In the genomic region with DNA sequence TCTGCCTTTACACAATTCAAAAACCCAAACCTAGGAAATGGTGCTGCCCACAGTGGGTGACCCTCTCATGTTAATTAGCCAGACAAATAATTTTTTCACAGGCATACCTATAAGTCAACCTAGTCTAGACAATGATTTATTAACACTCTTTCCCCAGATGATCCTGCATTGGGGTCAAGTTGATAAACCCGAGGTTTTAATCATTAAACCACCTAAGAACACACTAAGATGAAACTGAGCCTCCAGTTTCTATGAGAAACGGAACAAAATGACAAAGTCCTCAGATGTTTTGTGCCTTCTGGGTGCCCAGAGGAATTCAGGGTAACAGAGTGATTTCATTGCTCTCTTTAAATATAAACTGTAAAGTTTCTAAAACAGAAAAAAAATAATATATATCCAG, we compare ENCODE assay signal across 26 mouse cellular contexts. TPM values are rescaled to one million over a fixed set of nuclear protein-coding genes. Genes with fewer than 3 reads are reported as not detected.
"Had no signal": no experiment of that assay in that cellular context is flagged by ENCODE, and none has a peak within 500 bp of the region (broad histone marks: within the 10 kb centered on the region; RNA-seq: fewer than 3 reads in every experiment).

No protein-coding gene starts in this region.

- H3K4me2 ChIP-seq: heart, embryonic 12.5 days; hindbrain, embryonic 12.5 days; hindbrain, embryonic 14.5 days; intestine, embryonic 15.5 days; limb, embryonic 12.5 days; liver, embryonic 13.5 days; liver, embryonic 15.5 days had no signal

- H3K27me3 ChIP-seq: heart, embryonic 12.5 days; hindbrain, embryonic 12.5 days; intestine, embryonic 15.5 days; limb, embryonic 12.5 days; liver, embryonic 13.5 days; liver, embryonic 15.5 days had no signal

- H3K9me3 ChIP-seq: heart, embryonic 10.5 days; intestine, embryonic 15.5 days; limb, embryonic 10.5 days; liver, embryonic 13.5 days; liver, embryonic 15.5 days had no signal

- H3K9ac ChIP-seq: heart, embryonic 12.5 days; hindbrain, embryonic 12.5 days; hindbrain, embryonic 14.5 days; intestine, embryonic 15.5 days; limb, embryonic 12.5 days; liver, embryonic 13.5 days; liver, embryonic 15.5 days; liver, postnatal 0 days had no signal

- DNase-seq: gastrocnemius, adult 2 months; gastrocnemius, postnatal 10 days; gastrocnemius, postnatal 25 days; heart, adult 18-20 months; heart, postnatal 10 days; heart, postnatal 4 days; liver; liver, embryonic 13.5 days; liver, postnatal 0 days had no signal

- H3K4me3 ChIP-seq: gastrocnemius, adult 2 months; heart, embryonic 10.5 days; heart, embryonic 12.5 days; hindbrain, embryonic 10.5 days; hindbrain, embryonic 12.5 days; intestine, embryonic 15.5 days; layer of hippocampus, adult 2 months; left cerebral cortex, adult 2 months; limb, embryonic 10.5 days; limb, embryonic 12.5 days; liver, embryonic 13.5 days; liver, embryonic 15.5 days had no signal

- ATAC-seq: forebrain, embryonic 16.5 days; hindbrain, embryonic 16.5 days; inflammation-experienced regulatory T-cells, adult 6 months; intestine, embryonic 15.5 days; intestine, postnatal 0 days; liver, postnatal 0 days had no signal

- H3K36me3 ChIP-seq: heart, embryonic 10.5 days; heart, embryonic 12.5 days; hindbrain, embryonic 10.5 days; hindbrain, embryonic 12.5 days; intestine, embryonic 15.5 days; limb, embryonic 10.5 days; limb, embryonic 12.5 days; liver, embryonic 13.5 days; liver, embryonic 15.5 days had no signal

- H3K4me1 ChIP-seq: heart, embryonic 10.5 days; heart, embryonic 12.5 days; hindbrain, embryonic 10.5 days; hindbrain, embryonic 12.5 days; intestine, embryonic 15.5 days; limb, embryonic 10.5 days; limb, embryonic 12.5 days; liver, embryonic 13.5 days; liver, embryonic 15.5 days had no signal

- H3K27ac ChIP-seq: gastrocnemius, adult 2 months; heart, embryonic 10.5 days; hindbrain, embryonic 10.5 days; hindbrain, embryonic 12.5 days; hindbrain, embryonic 14.5 days; intestine, embryonic 15.5 days; kidney, postnatal 0 days; layer of hippocampus, adult 2 months; left cerebral cortex, adult 2 months; limb, embryonic 10.5 days; limb, embryonic 12.5 days; liver, embryonic 13.5 days; liver, embryonic 15.5 days had no signal

RNA-seq across cellular contexts. Expression of gene Unc13c, which starts 18.5 kb away (rescaled TPM):
- total RNA-seq: granulocyte monocyte progenitor cell, adult 5-6 weeks had no signal
- polyA plus RNA-seq: inflammation-experienced regulatory T-cells, adult 6 months had no signal
